Comparison of ENCODE assay signal across 10 mouse cellular contexts in the genomic region with DNA sequence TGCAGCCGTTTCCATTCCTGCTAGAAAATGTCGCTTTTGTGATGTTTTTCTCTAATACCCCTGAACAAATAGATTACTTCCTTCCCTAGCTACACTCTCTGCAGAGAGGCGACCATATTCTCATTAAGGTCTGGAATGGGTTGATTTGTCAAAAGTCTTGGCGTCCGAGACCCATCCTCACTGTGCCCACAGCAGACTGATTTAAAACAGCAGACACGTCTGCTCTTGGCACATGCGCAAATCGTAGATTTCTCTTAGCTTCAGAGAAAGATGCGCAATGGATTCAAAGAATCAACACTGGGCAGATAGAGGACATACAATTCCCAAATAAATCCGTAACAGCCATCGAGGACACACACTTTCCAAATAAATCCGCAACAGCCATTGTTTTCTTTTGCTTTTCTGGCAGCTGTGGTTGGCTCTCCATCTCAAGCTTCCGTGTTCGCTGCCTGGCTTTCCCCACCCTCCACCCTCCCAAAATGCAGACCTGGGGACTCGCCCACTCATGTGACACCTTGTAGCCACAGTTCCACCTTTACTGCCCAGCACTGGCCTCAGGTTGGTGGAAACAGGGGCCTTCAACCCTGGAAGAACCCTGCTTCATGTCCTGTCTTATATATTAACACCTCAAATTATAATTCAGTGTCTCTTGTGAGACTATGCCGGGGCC. TPM values are rescaled to one million over a fixed set of nuclear protein-coding genes. Genes with fewer than 3 reads are reported as not detected.
DNase-seq lines count a peak whose midpoint lies in the region; ATAC-seq and TF ChIP-seq lines count a peak whose summit lies in the region.
"Had no signal": no experiment of that assay in that cellular context is flagged by ENCODE, and none has a peak within 500 bp of the region (broad histone marks: within the 10 kb centered on the region; RNA-seq: fewer than 3 reads in every experiment).

No protein-coding gene starts in this region.

- H3K4me1 ChIP-seq in cerebellum, adult 2 months (ENCODE audit: control insufficient read depth, insufficient read depth, low read length): peaks cover 18% of the 10 kb centered on the region
- H3K4me1 ChIP-seq in kidney, postnatal 0 days (replicated peaks; ENCODE audit: insufficient read depth, low read length): peaks cover 6% of the 10 kb centered on the region
- peaks cover 21% of the 10 kb centered on the region for H3K4me1 ChIP-seq in hindbrain, embryonic 12.5 days
- H3K4me1 ChIP-seq in midbrain, postnatal 0 days (ENCODE audit: insufficient read depth, low read length): peaks cover 9% of the 10 kb centered on the region; the same call in 1 of the 2 replicates

- 65% methylated on average over 16 of the region's 16 CpGs for WGBS in cerebellum, adult 2 months
- 74% methylated on average over 16 of the region's 16 CpGs for WGBS in kidney, postnatal 0 days
- WGBS in hindbrain, embryonic 12.5 days: 76% methylated on average over 16 of the region's 16 CpGs
- 55% methylated on average over 16 of the region's 16 CpGs for WGBS in midbrain, postnatal 0 days

- H3K36me3 ChIP-seq in kidney, postnatal 0 days (ENCODE audit: insufficient read depth, low read length): no peaks in the 10 kb centered on the region
- H3K36me3 ChIP-seq in hindbrain, embryonic 12.5 days: no peaks in the 10 kb centered on the region
- H3K36me3 ChIP-seq in midbrain, postnatal 0 days (ENCODE audit: insufficient read depth, low read length): no peaks in the 10 kb centered on the region

- no peak overlapping the region for H3K9ac ChIP-seq in kidney, postnatal 0 days (ENCODE audit: low read depth, low read length)
- H3K9ac ChIP-seq in hindbrain, embryonic 12.5 days: no peak overlapping the region
- no peak overlapping the region for H3K9ac ChIP-seq in midbrain, postnatal 0 days (replicated peaks; ENCODE audit: low read length, poor library complexity, severe bottlenecking)

- H3K4me2 ChIP-seq in kidney, postnatal 0 days (ENCODE audit: low read length): no peak overlapping the region
- 0 out of 2 replicates have a peak overlapping the region, but pooled peaks have one; percentile 43 for H3K4me2 ChIP-seq in hindbrain, embryonic 12.5 days (replicated peaks)
- H3K4me2 ChIP-seq in midbrain, postnatal 0 days (ENCODE audit: low read depth, low read length, poor library complexity, severe bottlenecking): peak overlapping the region; percentile 38

- no peaks in the 10 kb centered on the region for H3K9me3 ChIP-seq in kidney, postnatal 0 days (replicated peaks; ENCODE audit: low read length)
- no peaks in the 10 kb centered on the region for H3K9me3 ChIP-seq in hindbrain, embryonic 12.5 days (replicated peaks)
- no peaks in the 10 kb centered on the region for H3K9me3 ChIP-seq in midbrain, postnatal 0 days (ENCODE audit: low read length)

- TF ChIP-seq CTCF in cerebellum, adult 2 months (IDR thresholded peaks at IDR 0.05; ENCODE audit: borderline replicate concordance, insufficient read depth, low read depth, low read length): no peak
- TF ChIP-seq CTCF in kidney, postnatal 0 days (IDR thresholded peaks at IDR 0.05; ENCODE audit: low read depth): no peak
- TF ChIP-seq CTCF in midbrain, postnatal 0 days (IDR thresholded peaks at IDR 0.05): no peak

- no peaks in the 10 kb centered on the region for H3K27me3 ChIP-seq in cerebellum, adult 2 months (ENCODE audit: control insufficient read depth, insufficient read depth, low read length)
- H3K27me3 ChIP-seq in kidney, postnatal 0 days (ENCODE audit: insufficient read depth, low read length): no peaks in the 10 kb centered on the region
- H3K27me3 ChIP-seq in hindbrain, embryonic 12.5 days: no peaks in the 10 kb centered on the region
- H3K27me3 ChIP-seq in midbrain, postnatal 0 days (ENCODE audit: insufficient read depth, low read length): no peaks in the 10 kb centered on the region

- H3K4me3 ChIP-seq in cerebellum, adult 2 months (replicated peaks; ENCODE audit: insufficient read depth, low read depth, low read length): no peak overlapping the region
- no peak overlapping the region for H3K4me3 ChIP-seq in kidney, postnatal 0 days (replicated peaks; ENCODE audit: low read depth, low read length)
- no peak overlapping the region for H3K4me3 ChIP-seq in hindbrain, embryonic 12.5 days
- no peak overlapping the region for H3K4me3 ChIP-seq in midbrain, postnatal 0 days (ENCODE audit: low read depth, low read length)

- TF ChIP-seq POLR2A in cerebellum, adult 2 months (IDR thresholded peaks at IDR 0.05; ENCODE audit: borderline replicate concordance, insufficient read depth, low read length): no peak

- ATAC-seq in kidney, postnatal 0 days (replicated peaks; ENCODE audit: low FRiP score, low read depth): no peak
- 0 out of 2 replicates have a peak, but pooled peaks have one; percentile 26 for ATAC-seq in hindbrain, embryonic 12.5 days (ENCODE audit: low FRiP score)
- ATAC-seq in midbrain, postnatal 0 days (ENCODE audit: low FRiP score): peak; percentile 38; the same call in 1 of the 2 replicates

- no peak overlapping the region for H3K27ac ChIP-seq in cerebellum, adult 2 months (ENCODE audit: insufficient read depth, low read length)
- H3K27ac ChIP-seq in kidney, postnatal 0 days: peak overlapping the region; percentile 42; the same call in 1 of the 2 replicates
- H3K27ac ChIP-seq in hindbrain, embryonic 12.5 days: peak overlapping the region; percentile 80
- H3K27ac ChIP-seq in midbrain, postnatal 0 days (ENCODE audit: low read depth, low read length): peak overlapping the region; percentile 70
- H3K27ac ChIP-seq: macrophage had no signal

- peak; percentile 45 to 50 for DNase-seq in cerebellum, postnatal 10 days
- DNase-seq in cerebellum, adult 2 months: no peak
- DNase-seq in kidney, postnatal 0 days (ENCODE audit: low spot score): no peak
- no peak for DNase-seq in kidney, adult 9 months
- DNase-seq in midbrain, postnatal 0 days (ENCODE audit: low spot score): peak; percentile 59
- no peak for DNase-seq in adrenal gland, adult 18-20 months (ENCODE audit: low spot score in 2 of 2)
- no peak for DNase-seq in T-cell, adult 2 months (ENCODE audit: low spot score)
- DNase-seq: cerebellum, adult 11 months had no signal

RNA-seq across cellular contexts. Expression of a gene that starts 42.2 kb away (rescaled TPM):
- polyA plus RNA-seq in cerebellum, adult 2 months (2012; rRNA removed): 40.4 and 56.6 TPM in 2 replicates
- polyA plus RNA-seq in kidney, postnatal 0 days (2015; fragmentation: Nextera tagmentation; extraction: Ambion mirVana): 142 and 150 TPM in 2 replicates
- 32.8 and 33.8 TPM in 2 replicates for polyA plus RNA-seq in hindbrain, embryonic 12.5 days (2016; fragmentation: Nextera tagmentation; extraction: Ambion mirVana)
- 65.4 and 92.2 TPM in 2 replicates for total RNA-seq in midbrain, postnatal 0 days (2014; rRNA removed)
- 46.6 and 48.9 TPM in 2 replicates for polyA plus RNA-seq in midbrain, postnatal 0 days (2015; fragmentation: Nextera tagmentation; extraction: Ambion mirVana)
- 100 to 1,000 TPM; 151 to 162 TPM for total RNA-seq in adrenal gland, adult 18-20 months (2021)

Comparison
In these comparisons a context has a peak if more than half of its experiments do, and no peak if none do; other contexts are left out.
1. DNase-seq: peak in cerebellum, postnatal 10 days (2 of 2) and midbrain, postnatal 0 days (single experiment); none in cerebellum, adult 2 months (0 of 2), kidney, postnatal 0 days (single experiment), kidney, adult 9 months (single experiment), adrenal gland, adult 18-20 months (0 of 2) and T-cell, adult 2 months (single experiment).